In the genomic region with DNA sequence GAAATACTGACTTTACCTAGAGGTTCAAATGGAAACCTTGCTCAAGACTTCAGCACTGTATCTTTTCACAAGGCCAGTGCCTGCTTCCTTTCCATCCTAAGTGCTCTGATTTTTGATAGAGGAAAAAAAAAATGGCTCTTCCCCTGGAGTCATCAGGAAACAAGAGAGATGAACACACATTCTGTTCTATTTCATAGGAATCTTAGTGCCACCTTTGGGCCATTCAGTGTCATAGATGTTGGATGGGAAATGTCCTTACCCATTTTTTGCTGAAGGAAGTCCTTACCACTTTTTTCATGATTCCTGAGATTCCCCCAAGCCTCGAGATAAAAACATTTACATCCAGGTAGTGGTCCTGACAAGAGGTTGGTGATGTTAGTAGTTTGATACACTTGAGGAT, we compare ENCODE assay signal across 16 mouse cellular contexts. TPM values are rescaled to one million over a fixed set of nuclear protein-coding genes. Genes with fewer than 3 reads are reported as not detected.
"Had no signal": no experiment of that assay in that cellular context is flagged by ENCODE, and none has a peak within 500 bp of the region (broad histone marks: within the 10 kb centered on the region; RNA-seq: fewer than 3 reads in every experiment).

No protein-coding gene starts in this region.

- H3K4me1 ChIP-seq: limb, embryonic 10.5 days; liver, embryonic 15.5 days; megakaryocyte, embryonic 14.5 days; neural tube, embryonic 15.5 days had no signal

- H3K9ac ChIP-seq: liver, embryonic 15.5 days; lung, embryonic 14.5 days; neural tube, embryonic 15.5 days had no signal

- H3K9me3 ChIP-seq: limb, embryonic 10.5 days; liver, embryonic 15.5 days; neural tube, embryonic 15.5 days had no signal

- H3K36me3 ChIP-seq: liver, embryonic 15.5 days; neural tube, embryonic 15.5 days had no signal

- ATAC-seq: intestine, postnatal 0 days had no signal

- DNase-seq: kidney, adult 8-10 months; kidney, postnatal 25 days; lung, embryonic 14.5 days; lung, postnatal 14 days; right cerebral cortex, adult 18-20 months; right cerebral cortex, postnatal 25 days; thymus, adult 18-20 months; thymus, postnatal 14 days had no signal

- H3K4me3 ChIP-seq: limb, embryonic 10.5 days; liver, embryonic 15.5 days; megakaryocyte, embryonic 14.5 days; myocyte; neural tube, embryonic 15.5 days had no signal

- H3K27me3 ChIP-seq: liver, embryonic 15.5 days; neural tube, embryonic 15.5 days had no signal

- H3K27ac ChIP-seq: limb, embryonic 10.5 days; liver, embryonic 15.5 days; macrophage; neural tube, embryonic 15.5 days had no signal

- H3K4me2 ChIP-seq: liver, embryonic 11.5 days; liver, embryonic 15.5 days; lung, embryonic 14.5 days; neural tube, embryonic 15.5 days had no signal

RNA-seq across cellular contexts. Expression of a gene that starts 57.2 kb away (rescaled TPM):
- polyA plus RNA-seq: macrophage had no signal
